In genomic region chr9:115665337-115666004, GRCm38 (mm10) we compare ENCODE assay signal across 13 mouse cellular contexts.
DNase-seq lines count a peak whose midpoint lies in the region; ATAC-seq and TF ChIP-seq lines count a peak whose summit lies in the region.
"Had no signal": no experiment of that assay in that cellular context is flagged by ENCODE, and none has a peak within 500 bp of the region (broad histone marks: within the 10 kb centered on the region; RNA-seq: fewer than 3 reads in every experiment).

No protein-coding gene starts in this region.

- H3K4me2 ChIP-seq in hindbrain, embryonic 14.5 days (replicated peaks): no peak overlapping the region
- no peak overlapping the region for H3K4me2 ChIP-seq in hindbrain, embryonic 12.5 days (replicated peaks)
- no peak overlapping the region for H3K4me2 ChIP-seq in heart, embryonic 16.5 days (ENCODE audit: low read depth, low read length)
- H3K4me2 ChIP-seq in liver, embryonic 16.5 days (ENCODE audit: low read depth, low read length): no peak overlapping the region
- H3K4me2 ChIP-seq: embryonic facial prominence, embryonic 15.5 days had no signal

- H3K4me3 ChIP-seq in hindbrain, embryonic 14.5 days (replicated peaks; ENCODE audit: low read length): no peak overlapping the region
- no peak overlapping the region for H3K4me3 ChIP-seq in hindbrain, embryonic 12.5 days
- no peak overlapping the region for H3K4me3 ChIP-seq in heart, embryonic 16.5 days (ENCODE audit: low read length)
- H3K4me3 ChIP-seq in liver, embryonic 16.5 days (ENCODE audit: low read depth, low read length): no peak overlapping the region
- H3K4me3 ChIP-seq in left cerebral cortex, adult 2 months: no peak overlapping the region
- H3K4me3 ChIP-seq: embryonic facial prominence, embryonic 15.5 days; heart, adult 2 months had no signal

- H3K27me3 ChIP-seq in hindbrain, embryonic 14.5 days (ENCODE audit: control insufficient read depth, insufficient read depth, low read length): no peaks in the 10 kb centered on the region
- H3K27me3 ChIP-seq in hindbrain, embryonic 12.5 days: no peaks in the 10 kb centered on the region
- no peaks in the 10 kb centered on the region for H3K27me3 ChIP-seq in heart, embryonic 16.5 days (ENCODE audit: control insufficient read depth, insufficient read depth, low read length)
- no peaks in the 10 kb centered on the region for H3K27me3 ChIP-seq in liver, embryonic 16.5 days (ENCODE audit: control insufficient read depth, insufficient read depth, low read depth, low read length)
- H3K27me3 ChIP-seq: embryonic facial prominence, embryonic 15.5 days had no signal

- H3K36me3 ChIP-seq in hindbrain, embryonic 14.5 days (replicated peaks; ENCODE audit: control insufficient read depth, insufficient read depth): no peaks in the 10 kb centered on the region
- H3K36me3 ChIP-seq in hindbrain, embryonic 12.5 days: no peaks in the 10 kb centered on the region
- no peaks in the 10 kb centered on the region for H3K36me3 ChIP-seq in heart, embryonic 16.5 days (ENCODE audit: control insufficient read depth, insufficient read depth)
- no peaks in the 10 kb centered on the region for H3K36me3 ChIP-seq in liver, embryonic 16.5 days (ENCODE audit: control insufficient read depth, insufficient read depth)
- H3K36me3 ChIP-seq: embryonic facial prominence, embryonic 15.5 days had no signal

- 0 out of 2 replicates have a peak, but pooled peaks cover 6% of the 10 kb centered on the region for H3K4me1 ChIP-seq in hindbrain, embryonic 14.5 days (replicated peaks; ENCODE audit: control insufficient read depth, insufficient read depth, low read length)
- peaks cover 4% of the 10 kb centered on the region; the same call in 1 of the 2 replicates for H3K4me1 ChIP-seq in hindbrain, embryonic 12.5 days
- H3K4me1 ChIP-seq in heart, embryonic 16.5 days (ENCODE audit: control insufficient read depth, insufficient read depth, low read length): 0 out of 2 replicates have a peak, but pooled peaks cover 2% of the 10 kb centered on the region
- H3K4me1 ChIP-seq in liver, embryonic 16.5 days (ENCODE audit: control insufficient read depth, low read depth, low read length): no peaks in the 10 kb centered on the region
- H3K4me1 ChIP-seq: embryonic facial prominence, embryonic 15.5 days had no signal

- TF ChIP-seq POLR2A in brain, embryonic 14.5 days (IDR thresholded peaks at IDR 0.05; ENCODE audit: borderline replicate concordance, extremely low read depth, insufficient read depth, insufficient read length, poor library complexity, severe bottlenecking): no peak

- intact Hi-C loops in left cerebral cortex, adult 2 months (cut with DNase I): no loop called here

- 32% methylated on average over 5 of the region's 5 CpGs for WGBS in hindbrain, embryonic 14.5 days
- 37% methylated on average over 5 of the region's 5 CpGs for WGBS in hindbrain, embryonic 12.5 days
- 54% methylated on average over 5 of the region's 5 CpGs for WGBS in heart, embryonic 16.5 days
- WGBS in liver, embryonic 16.5 days (ENCODE audit: insufficient replicate concordance): 40% methylated on average over 5 of the region's 5 CpGs

- no peaks in the 10 kb centered on the region for H3K9me3 ChIP-seq in hindbrain, embryonic 14.5 days (ENCODE audit: control insufficient read depth, low read length)
- no peaks in the 10 kb centered on the region for H3K9me3 ChIP-seq in hindbrain, embryonic 12.5 days (replicated peaks)
- no peaks in the 10 kb centered on the region for H3K9me3 ChIP-seq in heart, embryonic 16.5 days (replicated peaks; ENCODE audit: control insufficient read depth, low read length)
- H3K9me3 ChIP-seq in liver, embryonic 16.5 days (replicated peaks; ENCODE audit: control insufficient read depth, low read length): no peaks in the 10 kb centered on the region
- H3K9me3 ChIP-seq: embryonic facial prominence, embryonic 15.5 days had no signal

- no peak for TF ChIP-seq CTCF in brain, embryonic 14.5 days (IDR thresholded peaks at IDR 0.05; ENCODE audit: borderline replicate concordance, extremely low read depth, insufficient read depth, insufficient read length)
- TF ChIP-seq CTCF in left cerebral cortex, adult 2 months (IDR thresholded peaks at IDR 0.05): no peak

- no peak for DNase-seq in hindbrain, embryonic 14.5 days (ENCODE audit: low spot score)
- peak; percentile 13 for DNase-seq in brain, embryonic 14.5 days (ENCODE audit: low read depth)
- DNase-seq in left cerebral cortex, adult 2 months (ENCODE audit: extremely low spot score in 1 of 2, low spot score in 2 of 2): no peak
- DNase-seq in testis, postnatal 14 days (ENCODE audit: low spot score): no peak
- DNase-seq: left cerebral cortex, postnatal 4 days; right cerebral cortex, postnatal 14 days; thymus, postnatal 25 days had no signal

- H3K9ac ChIP-seq in hindbrain, embryonic 14.5 days: no peak overlapping the region
- H3K9ac ChIP-seq in hindbrain, embryonic 12.5 days: no peak overlapping the region
- H3K9ac ChIP-seq in heart, embryonic 16.5 days (ENCODE audit: low read length): no peak overlapping the region
- H3K9ac ChIP-seq in liver, embryonic 16.5 days (ENCODE audit: low read depth, low read length): no peak overlapping the region
- H3K9ac ChIP-seq: embryonic facial prominence, embryonic 15.5 days had no signal

- peak overlapping the region; percentile 26; the same call in 1 of the 2 replicates for H3K27ac ChIP-seq in hindbrain, embryonic 14.5 days
- H3K27ac ChIP-seq in hindbrain, embryonic 12.5 days: no peak overlapping the region
- H3K27ac ChIP-seq in heart, embryonic 16.5 days (ENCODE audit: low read length): peak overlapping the region; percentile 70
- H3K27ac ChIP-seq in liver, embryonic 16.5 days (ENCODE audit: low read length): no peak overlapping the region
- no peak overlapping the region for H3K27ac ChIP-seq in left cerebral cortex, adult 2 months
- H3K27ac ChIP-seq: embryonic facial prominence, embryonic 15.5 days; heart, adult 2 months had no signal

- no peak for ATAC-seq in hindbrain, embryonic 14.5 days (ENCODE audit: low FRiP score)
- no peak for ATAC-seq in hindbrain, embryonic 12.5 days (ENCODE audit: low FRiP score)
- ATAC-seq in heart, embryonic 16.5 days (replicated peaks; ENCODE audit: extremely low read depth, insufficient read depth, low FRiP score): peak; percentile 67
- ATAC-seq in liver, embryonic 16.5 days (ENCODE audit: low read depth): peak; percentile 50; the same call in 1 of the 2 replicates
- ATAC-seq in erythroblast, adult 5-6 weeks (replicated peaks; ENCODE audit: low FRiP score, poor library complexity, severe bottlenecking): no peak

Comparison
In these comparisons a context has a peak if more than half of its experiments do, and no peak if none do; other contexts are left out.
1. H3K27ac ChIP-seq: peak in hindbrain, embryonic 14.5 days (single experiment) and heart, embryonic 16.5 days (single experiment); none in hindbrain, embryonic 12.5 days (single experiment), liver, embryonic 16.5 days (single experiment) and left cerebral cortex, adult 2 months (single experiment).
2. ATAC-seq: peak in heart, embryonic 16.5 days (single experiment) and liver, embryonic 16.5 days (single experiment); none in hindbrain, embryonic 14.5 days (single experiment), hindbrain, embryonic 12.5 days (single experiment) and erythroblast, adult 5-6 weeks (single experiment).